27 mouse cellular contexts compared by ENCODE assay signal in the genomic region with DNA sequence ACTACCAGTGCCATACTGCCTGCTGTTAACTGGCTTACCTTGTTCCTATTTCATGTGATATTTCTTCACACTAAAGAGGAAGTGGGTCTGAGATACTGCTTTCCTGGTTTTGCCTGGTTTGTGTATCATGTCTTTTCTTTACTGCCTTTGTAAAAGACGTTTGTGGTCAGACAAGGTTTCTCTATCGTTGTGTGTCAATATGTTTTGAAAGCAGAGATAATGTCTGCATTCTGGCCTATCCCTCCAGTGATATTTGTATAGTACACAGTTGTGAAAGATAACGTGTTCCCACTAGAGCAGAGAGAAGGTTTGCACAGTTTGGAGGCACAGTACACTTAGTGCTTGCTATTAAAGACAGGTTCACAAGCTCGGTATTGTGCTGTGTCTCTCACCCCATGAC. TPM values are rescaled to one million over a fixed set of nuclear protein-coding genes. Genes with fewer than 3 reads are reported as not detected.
DNase-seq lines count a peak whose midpoint lies in the region; ATAC-seq lines count a peak whose summit lies in the region.
"Had no signal": no experiment of that assay in that cellular context is flagged by ENCODE, and none has a peak within 500 bp of the region (broad histone marks: within the 10 kb centered on the region; RNA-seq: fewer than 3 reads in every experiment).

No protein-coding gene starts in this region.

- H3K4me2 ChIP-seq in liver, embryonic 13.5 days = no peak overlapping the region
- H3K4me2 ChIP-seq: heart, embryonic 13.5 days; hindbrain, embryonic 14.5 days; limb, embryonic 15.5 days had no signal

- no peak overlapping the region for H3K27ac ChIP-seq in liver, embryonic 13.5 days
- H3K27ac ChIP-seq in heart, embryonic 10.5 days = no peak overlapping the region
- H3K27ac ChIP-seq: heart, embryonic 13.5 days; hindbrain, embryonic 14.5 days; limb, embryonic 15.5 days had no signal

- peaks cover 12% of the 10 kb centered on the region for H3K4me1 ChIP-seq in liver, embryonic 13.5 days (replicated peaks)
- H3K4me1 ChIP-seq in heart, embryonic 10.5 days = peaks cover under 1% of the 10 kb centered on the region; the same call in 1 of the 2 replicates
- H3K4me1 ChIP-seq: limb, embryonic 15.5 days had no signal

- peak; percentile 93 for DNase-seq in 416B (ENCODE audit: low read depth)
- DNase-seq in liver, embryonic 13.5 days = no peak
- no peak for DNase-seq in heart, embryonic 10.5 days (ENCODE audit: low spot score)
- no peak for DNase-seq in cerebellum, postnatal 14 days
- DNase-seq in urinary bladder, adult 2 months (ENCODE audit: low spot score) = no peak
- no peak for DNase-seq in neural tube, embryonic 10.5 days (ENCODE audit: extremely low spot score, low spot score)
- DNase-seq: adrenal gland, postnatal 10 days; cerebellum, adult 9-11 months; heart, adult 11 months; kidney, adult 18-20 months; kidney, postnatal 10 days; retina, postnatal 1 day; thymus, postnatal 36 days had no signal

- no peaks in the 10 kb centered on the region for H3K27me3 ChIP-seq in liver, embryonic 13.5 days
- no peaks in the 10 kb centered on the region for H3K27me3 ChIP-seq in heart, embryonic 10.5 days (ENCODE audit: insufficient read depth, poor library complexity, severe bottlenecking)
- H3K27me3 ChIP-seq: heart, embryonic 13.5 days; limb, embryonic 15.5 days; Patski had no signal

- H3K4me3 ChIP-seq in liver, embryonic 13.5 days (replicated peaks) = no peak overlapping the region
- H3K4me3 ChIP-seq in heart, embryonic 10.5 days = no peak overlapping the region
- H3K4me3 ChIP-seq: heart, embryonic 13.5 days; limb, embryonic 15.5 days had no signal

- WGBS in liver, embryonic 13.5 days (ENCODE audit: insufficient replicate concordance) = 4% methylated on average over 4 of the region's 4 CpGs
- WGBS in heart, embryonic 10.5 days = 52% methylated on average over 4 of the region's 4 CpGs

- no peaks in the 10 kb centered on the region for H3K9me3 ChIP-seq in liver, embryonic 13.5 days (replicated peaks)
- no peaks in the 10 kb centered on the region for H3K9me3 ChIP-seq in heart, embryonic 10.5 days
- H3K9me3 ChIP-seq: heart, embryonic 13.5 days; limb, embryonic 15.5 days had no signal

- H3K36me3 ChIP-seq in liver, embryonic 13.5 days = no peaks in the 10 kb centered on the region
- H3K36me3 ChIP-seq in heart, embryonic 10.5 days = no peaks in the 10 kb centered on the region
- H3K36me3 ChIP-seq: heart, embryonic 13.5 days; limb, embryonic 15.5 days had no signal

- peak; percentile 96 for ATAC-seq in common myeloid progenitor, adult 5-6 weeks (replicated peaks; ENCODE audit: low read depth, poor library complexity, severe bottlenecking)
- peak; percentile 92 for ATAC-seq in liver, embryonic 13.5 days (ENCODE audit: low read depth)
- ATAC-seq in megakaryocyte progenitor cell, adult 5-6 weeks (replicated peaks; ENCODE audit: poor library complexity) = peak; percentile 96
- ATAC-seq: lung, postnatal 0 days; midbrain, embryonic 16.5 days; Patski had no signal

- no peak overlapping the region for H3K9ac ChIP-seq in liver, embryonic 13.5 days
- H3K9ac ChIP-seq: heart, embryonic 13.5 days; hindbrain, embryonic 14.5 days; limb, embryonic 15.5 days had no signal

RNA-seq across cellular contexts. Expression of gene 4933425L06Rik, which starts 58.0 kb away (rescaled TPM):
- not detected in 2 replicates for total RNA-seq in common myeloid progenitor, adult 5-6 weeks (2017)
- not detected in 2 replicates for polyA plus RNA-seq in liver, embryonic 13.5 days (2015; fragmentation: Nextera tagmentation; extraction: Ambion mirVana)
- not detected in 2 replicates for total RNA-seq in megakaryocyte progenitor cell, adult 5-6 weeks (2015)
- not detected in 2 replicates for total RNA-seq in megakaryocyte progenitor cell, adult 5-6 weeks (2017)
- polyA plus RNA-seq in heart, embryonic 10.5 days (2016; fragmentation: Nextera tagmentation; extraction: Ambion mirVana) = not detected in 2 replicates
- polyA plus RNA-seq in urinary bladder, adult 2 months (2012; rRNA removed) = not detected in 2 replicates
- total RNA-seq: adrenal gland, postnatal 10 days; gastrocnemius, adult 18-20 months; heart, postnatal 25 days; layer of hippocampus, adult 18-20 months; layer of hippocampus, postnatal 25 days; left cerebral cortex, postnatal 36 days had no signal
- polyA plus RNA-seq: embryonic facial prominence, embryonic 14.5 days; heart, embryonic 13.5 days; hindbrain, embryonic 14.5 days; limb, embryonic 15.5 days; lung, postnatal 0 days; midbrain, embryonic 16.5 days; Patski had no signal
